Mouse (Mus musculus) neural tube, embryonic 11.5 days (tissue): Measurements from ENCODE around the gene 9930111J21Rik1. TPM values are rescaled to one million over a fixed set of nuclear protein-coding genes. Genes with fewer than 3 reads are reported as not detected.
"Not testable (repeated sequence)": the region's sequence is repeated elsewhere in the genome, so short reads cannot be mapped to it uniquely, and the experiment has no call there.

Experiments used
- ATAC-seq: fragments of 200-750 bp; cut with Nextera tagmentation; 2 replicates; pipeline ENCODE4 v1.8.0; 2017; ENCODE audit warnings: moderate number of reproducible peaks, mild to moderate bottlenecking, moderate TSS enrichment, moderate library complexity; ENCODE audit not compliant: insufficient read depth, low FRiP score, low TSS enrichment
- DNase-seq: peaks from one replicate; pipeline ENCODE4 v3.0.0-alpha.2; 2015; ENCODE audit warnings: low spot score
- H3K27ac ChIP-seq: fragments of 300-500 bp; sonication (generic); 2 replicates; pipeline ENCODE4 v1.5.1; 2014; ENCODE audit warnings: low read depth, mild to moderate bottlenecking, low read length
- H3K27me3 ChIP-seq: fragments of 300-500 bp; sonication (generic); 2 replicates; pipeline ENCODE4 v1.6.1; 2014; ENCODE audit warnings: mild to moderate bottlenecking, low read length, mixed read lengths; ENCODE audit not compliant: control insufficient read depth, insufficient read depth
- H3K36me3 ChIP-seq: fragments of 300-500 bp; sonication (generic); 2 replicates; pipeline ENCODE4 v1.6.1; 2014; ENCODE audit warnings: mild to moderate bottlenecking, low read length, moderate library complexity, mixed read lengths; ENCODE audit not compliant: control insufficient read depth, insufficient read depth
- H3K4me1 ChIP-seq: fragments of 300-500 bp; sonication (generic); 2 replicates; pipeline ENCODE4 v1.6.1; 2014; ENCODE audit warnings: low read length, mixed read lengths; ENCODE audit not compliant: control insufficient read depth, insufficient read depth
- H3K4me2 ChIP-seq: fragments of 300-500 bp; sonication (generic); 2 replicates; pipeline ENCODE4 v1.6.1; 2014; ENCODE audit warnings: low read depth, mild to moderate bottlenecking, moderate library complexity
- H3K4me3 ChIP-seq: fragments of 300-500 bp; sonication (generic); 2 replicates; pipeline ENCODE4 v1.5.1; 2014; ENCODE audit warnings: low read depth, low read length
- H3K9ac ChIP-seq: fragments of 300-500 bp; sonication (generic); 2 replicates; pipeline ENCODE4 v1.6.1; 2014; ENCODE audit warnings: mild to moderate bottlenecking, low read length
- H3K9me3 ChIP-seq: fragments of 300-500 bp; sonication (generic); 2 replicates; pipeline ENCODE4 v1.6.1; 2016; ENCODE audit warnings: low read length; ENCODE audit not compliant: control insufficient read depth
- WGBS: fragments of 180-500 bp; shearing (Covaris S2); extraction: QIAGEN DNeasy Blood & Tissue Kit; methylation state at CpG from one replicate; pipeline ENCODE4 v1.1.7; 2014; 5-methylcytosine and 5-hydroxymethylcytosine counted together
- polyA plus RNA-seq: library from polyadenylated mRNA; unstranded; fragments of >200 nt; fragmentation: Nextera tagmentation; extraction: Ambion mirVana; gene quantifications from 2 replicates; pipeline ENCODE4 v1.2.1, GENCODE M21; 2014

Gene 9930111J21Rik1
- polyA plus RNA-seq, 1 experiment from 2014 or later: 0.09 TPM

DNA sequence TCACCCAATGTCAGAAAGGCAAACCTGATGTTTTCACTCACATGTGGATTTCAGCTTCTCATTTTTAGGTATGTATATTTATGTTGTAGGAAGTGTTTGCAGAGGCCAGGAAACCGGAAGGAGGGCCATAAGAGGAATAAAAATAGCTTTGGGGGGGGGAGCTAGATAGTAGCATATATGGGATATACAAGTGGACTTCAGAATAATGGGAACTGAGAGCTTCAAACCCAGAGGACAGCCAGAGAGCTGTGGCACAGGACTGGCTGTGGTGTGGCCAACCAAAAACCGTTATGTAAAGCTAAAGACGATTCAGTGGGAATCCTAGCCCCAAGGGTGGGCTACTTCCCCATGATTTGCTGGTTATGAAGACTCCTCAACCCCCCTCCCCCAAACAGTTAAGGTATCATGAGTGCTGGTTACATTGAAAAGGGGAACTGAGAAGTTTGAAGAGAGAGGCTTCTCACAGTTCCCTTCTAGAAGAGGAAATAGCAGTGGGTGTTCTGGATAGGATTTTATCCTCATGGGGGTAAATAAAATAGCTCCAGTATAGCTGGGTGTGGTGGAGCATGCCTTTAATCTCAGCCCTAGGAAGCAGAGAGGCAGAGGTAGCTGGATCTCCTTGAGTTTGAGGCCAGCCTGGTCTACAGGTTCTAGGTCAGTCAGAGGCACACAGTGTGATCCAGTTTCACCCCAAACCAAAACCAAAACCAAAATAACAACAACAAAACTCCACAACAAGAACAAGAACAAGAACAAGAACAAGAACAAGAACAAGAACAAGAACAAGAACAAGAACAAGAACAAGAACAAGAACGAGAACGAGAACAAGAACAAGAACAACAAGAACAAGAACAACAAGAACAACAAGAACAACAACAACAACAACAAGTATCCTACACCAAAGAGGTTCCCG is 78.3 kb downstream of the 9930111J21Rik1 start:
- H3K27ac ChIP-seq, H3K9ac ChIP-seq, H3K4me1 ChIP-seq, H3K4me2 ChIP-seq, ATAC-seq, H3K4me3 ChIP-seq, H3K9me3 ChIP-seq, DNase-seq, H3K36me3 ChIP-seq, H3K27me3 ChIP-seq: not testable (repeated sequence)
- WGBS: 79% methylated on average over 6 of the region's 6 CpGs

DNA sequence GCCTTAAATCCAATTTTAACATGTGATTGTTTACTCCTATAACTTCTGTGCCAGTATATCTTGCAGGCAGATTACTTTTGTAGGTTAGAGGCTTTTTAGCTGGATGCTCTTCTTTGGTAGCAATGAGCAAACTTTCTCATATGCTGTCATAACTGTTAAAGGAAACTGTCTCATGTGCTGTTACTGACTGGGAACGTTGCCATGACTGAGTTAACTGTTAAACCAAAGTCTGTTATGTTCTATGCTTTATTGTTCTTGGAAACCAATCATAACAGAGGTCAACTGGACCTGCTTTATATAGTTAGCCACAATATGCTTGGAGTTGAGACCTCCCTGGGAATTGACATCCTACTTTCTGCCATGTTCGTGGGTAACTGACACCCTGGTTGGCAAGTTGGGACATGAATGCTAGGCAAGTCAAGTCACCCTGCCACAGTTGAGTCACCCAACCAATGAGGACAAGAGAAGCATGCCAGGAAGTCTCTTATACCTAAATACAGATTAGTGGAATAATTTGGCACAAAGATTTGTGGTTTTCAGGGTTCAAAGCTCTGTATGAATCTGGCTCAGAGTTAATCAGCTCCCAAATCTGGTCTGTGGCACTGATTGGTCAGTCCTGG is 80.3 kb downstream of the 9930111J21Rik1 start:
- no peak for DNase-seq
- H3K9ac ChIP-seq: no peak overlapping the region
- no peaks in the 10 kb centered on the region for H3K36me3 ChIP-seq
- 76% methylated on average over 2 of the region's 2 CpGs for WGBS
- ATAC-seq: no peak
- no peaks in the 10 kb centered on the region for H3K4me1 ChIP-seq
- H3K9me3 ChIP-seq: no peaks in the 10 kb centered on the region
- no peak overlapping the region for H3K4me3 ChIP-seq
- H3K27ac ChIP-seq: no peak overlapping the region
- H3K27me3 ChIP-seq: no peaks in the 10 kb centered on the region
- H3K4me2 ChIP-seq: no peak overlapping the region

Other genes starting within 250 kb of the 9930111J21Rik1 start
- 652 and 656 TPM in 2 replicates for gene Rack1, start 179.1 kb downstream of the 9930111J21Rik1 start, polyA plus RNA-seq
- gene Trim41, start 162.0 kb downstream of the 9930111J21Rik1 start, polyA plus RNA-seq: 3.6 and 4.2 TPM in 2 replicates
- 0.51 and 0.97 TPM in 2 replicates for gene Trim7, start 153.3 kb downstream of the 9930111J21Rik1 start, polyA plus RNA-seq
- 10.9 and 18.2 TPM in 2 replicates for gene Gm12184, start 152.7 kb downstream of the 9930111J21Rik1 start, polyA plus RNA-seq
- 1.8 and 2.8 TPM in 2 replicates for gene Irgm1, start 107.7 kb downstream of the 9930111J21Rik1 start, polyA plus RNA-seq
- 0.31 TPM in 1 of 2 replicates, not detected in the other for gene Gm5431, start 77.2 kb downstream of the 9930111J21Rik1 start, polyA plus RNA-seq
- 1.2 and 2.1 TPM in 2 replicates for gene Psme2b, start 33.2 kb downstream of the 9930111J21Rik1 start, polyA plus RNA-seq
- not detected in 2 replicates for gene Olfr56, start 509 bp downstream of the 9930111J21Rik1 start, polyA plus RNA-seq
- not detected in 2 replicates for gene Gm12185, start 12.8 kb upstream of the 9930111J21Rik1 start, polyA plus RNA-seq
- gene Tgtp1, start 14.8 kb upstream of the 9930111J21Rik1 start, polyA plus RNA-seq: not detected in 2 replicates
- 0.09 and 0.27 TPM in 2 replicates for gene 9930111J21Rik2, start 71.8 kb upstream of the 9930111J21Rik1 start, polyA plus RNA-seq
- gene Tgtp2, start 84.8 kb upstream of the 9930111J21Rik1 start, polyA plus RNA-seq: not detected in 2 replicates
- 0.36 and 0.57 TPM in 2 replicates for gene Ifi47, start 97.2 kb upstream of the 9930111J21Rik1 start, polyA plus RNA-seq
- not detected in 2 replicates for gene Olfr1396, start 135.5 kb upstream of the 9930111J21Rik1 start, polyA plus RNA-seq
- not detected in 2 replicates for gene Olfr1395, start 162.9 kb upstream of the 9930111J21Rik1 start, polyA plus RNA-seq
- not detected in 2 replicates for gene Olfr1394, start 175.0 kb upstream of the 9930111J21Rik1 start, polyA plus RNA-seq
- gene Btnl9, start 207.8 kb upstream of the 9930111J21Rik1 start, polyA plus RNA-seq: 0.20 and 0.21 TPM in 2 replicates
- 57.2 and 62.5 TPM in 2 replicates for gene Zfp62, start 223.9 kb upstream of the 9930111J21Rik1 start, polyA plus RNA-seq